Mouse (Mus musculus): ENCODE measurements around the gene Zfp524. TPM values are rescaled to one million over a fixed set of nuclear protein-coding genes. Genes with fewer than 3 reads are reported as not detected.

Zfp524 gene
- polyA plus RNA-seq, 1 experiment from 2014 or later: 8.7 TPM

Other genes with a start within 250 kb of the Zfp524 start
- not detected in 2 replicates for gene Fam71e2, start 243.1 kb upstream of the Zfp524 start, polyA plus RNA-seq (2016; fragmentation: Nextera tagmentation; extraction: Ambion mirVana)
- 0.34 and 0.51 TPM in 2 replicates for gene Il11, start 231.6 kb upstream of the Zfp524 start, polyA plus RNA-seq (2016; fragmentation: Nextera tagmentation; extraction: Ambion mirVana)
- gene Tmem190, start 231.5 kb upstream of the Zfp524 start, polyA plus RNA-seq (2016; fragmentation: Nextera tagmentation; extraction: Ambion mirVana): not detected in 2 replicates
- 2.7 and 3.1 TPM in 2 replicates for gene Tmem238, start 224.8 kb upstream of the Zfp524 start, polyA plus RNA-seq (2016; fragmentation: Nextera tagmentation; extraction: Ambion mirVana)
- 311 and 322 TPM in 2 replicates for gene Rpl28, start 221.5 kb upstream of the Zfp524 start, polyA plus RNA-seq (2016; fragmentation: Nextera tagmentation; extraction: Ambion mirVana)
- 380 and 386 TPM in 2 replicates for gene Ube2s, start 201.8 kb upstream of the Zfp524 start, polyA plus RNA-seq (2016; fragmentation: Nextera tagmentation; extraction: Ambion mirVana)
- 6.0 and 6.5 TPM in 2 replicates for gene Shisa7, start 169.7 kb upstream of the Zfp524 start, polyA plus RNA-seq (2016; fragmentation: Nextera tagmentation; extraction: Ambion mirVana)
- gene Isoc2b, start 144.2 kb upstream of the Zfp524 start, polyA plus RNA-seq (2016; fragmentation: Nextera tagmentation; extraction: Ambion mirVana): 4.8 and 5.4 TPM in 2 replicates
- gene Isoc2a, start 137.3 kb upstream of the Zfp524 start, polyA plus RNA-seq (2016; fragmentation: Nextera tagmentation; extraction: Ambion mirVana): 0.91 and 0.93 TPM in 2 replicates
- gene Gm36210, start 107.9 kb upstream of the Zfp524 start, polyA plus RNA-seq (2016; fragmentation: Nextera tagmentation; extraction: Ambion mirVana): 0.29 TPM in 1 of 2 replicates, not detected in the other
- 4.4 and 4.5 TPM in 2 replicates for gene Zfp628, start 99.2 kb upstream of the Zfp524 start, polyA plus RNA-seq (2016; fragmentation: Nextera tagmentation; extraction: Ambion mirVana)
- gene Nat14, start 92.4 kb upstream of the Zfp524 start, polyA plus RNA-seq (2016; fragmentation: Nextera tagmentation; extraction: Ambion mirVana): 13.0 and 13.7 TPM in 2 replicates
- gene Ssc5d, start 88.6 kb upstream of the Zfp524 start, polyA plus RNA-seq (2016; fragmentation: Nextera tagmentation; extraction: Ambion mirVana): 2.5 and 3.0 TPM in 2 replicates
- 0.13 TPM in 2 replicates for gene Sbk2, start 50.0 kb upstream of the Zfp524 start, polyA plus RNA-seq (2016; fragmentation: Nextera tagmentation; extraction: Ambion mirVana)
- 0.11 TPM in 2 replicates for gene Sbk3, start 43.2 kb upstream of the Zfp524 start, polyA plus RNA-seq (2016; fragmentation: Nextera tagmentation; extraction: Ambion mirVana)
- gene Zfp579, start 18.3 kb upstream of the Zfp524 start, polyA plus RNA-seq (2016; fragmentation: Nextera tagmentation; extraction: Ambion mirVana): 52.4 and 57.5 TPM in 2 replicates
- gene Fiz1, start 282 bp downstream of the Zfp524 start, polyA plus RNA-seq (2016; fragmentation: Nextera tagmentation; extraction: Ambion mirVana): 62.0 and 63.3 TPM in 2 replicates
- 0.26 TPM in 1 of 2 replicates, not detected in the other for gene Gm44973, start 1.1 kb downstream of the Zfp524 start, polyA plus RNA-seq (2016; fragmentation: Nextera tagmentation; extraction: Ambion mirVana)
- 6.6 and 6.9 TPM in 2 replicates for gene Zfp865, start 6.0 kb downstream of the Zfp524 start, polyA plus RNA-seq (2016; fragmentation: Nextera tagmentation; extraction: Ambion mirVana)
- 14.3 and 17.0 TPM in 2 replicates for gene Ccdc106, start 6.1 kb downstream of the Zfp524 start, polyA plus RNA-seq (2016; fragmentation: Nextera tagmentation; extraction: Ambion mirVana)
- not detected in 2 replicates for gene 4632433K11Rik, start 19.7 kb downstream of the Zfp524 start, polyA plus RNA-seq (2016; fragmentation: Nextera tagmentation; extraction: Ambion mirVana)
- 4.2 and 5.9 TPM in 2 replicates for gene Zfp784, start 24.0 kb downstream of the Zfp524 start, polyA plus RNA-seq (2016; fragmentation: Nextera tagmentation; extraction: Ambion mirVana)
- 53.5 and 56.0 TPM in 2 replicates for gene Zfp580, start 37.1 kb downstream of the Zfp524 start, polyA plus RNA-seq (2016; fragmentation: Nextera tagmentation; extraction: Ambion mirVana)
- gene U2af2, start 47.7 kb downstream of the Zfp524 start, polyA plus RNA-seq (2016; fragmentation: Nextera tagmentation; extraction: Ambion mirVana): 147 and 163 TPM in 2 replicates
- gene Epn1, start 65.8 kb downstream of the Zfp524 start, polyA plus RNA-seq (2016; fragmentation: Nextera tagmentation; extraction: Ambion mirVana): 73.4 and 80.5 TPM in 2 replicates
- 0.18 TPM in 1 of 2 replicates, not detected in the other for gene Rfpl4, start 102.5 kb downstream of the Zfp524 start, polyA plus RNA-seq (2016; fragmentation: Nextera tagmentation; extraction: Ambion mirVana)
- gene Rasl2-9, start 111.5 kb downstream of the Zfp524 start, polyA plus RNA-seq (2016; fragmentation: Nextera tagmentation; extraction: Ambion mirVana): 0.27 and 0.38 TPM in 2 replicates
- 0.01 and 0.08 TPM in 2 replicates for gene Vmn1r55, start 135.3 kb downstream of the Zfp524 start, polyA plus RNA-seq (2016; fragmentation: Nextera tagmentation; extraction: Ambion mirVana)
- not detected in 2 replicates for gene Vmn1r56, start 182.3 kb downstream of the Zfp524 start, polyA plus RNA-seq (2016; fragmentation: Nextera tagmentation; extraction: Ambion mirVana)
- gene Vmn1r57, start 204.1 kb downstream of the Zfp524 start, polyA plus RNA-seq (2016; fragmentation: Nextera tagmentation; extraction: Ambion mirVana): not detected in 2 replicates